Mouse (Mus musculus): ENCODE results near the gene Cdon.

Cdon gene

GRCm38 (mm10) chr9:35435565-35435964 lies 14.6 kb downstream of the Cdon start:
- no peak for DNase-seq (ENCODE audit: extremely low spot score, low spot score)

- DNase-seq (ENCODE audit: extremely low spot score, low spot score), result no peak
Measured at GRCm38 (mm10) chr9:35438286-35439061, 17.5 kb downstream of the Cdon start.

- DNase-seq (ENCODE audit: extremely low spot score, low spot score), result no peak
Measured at GRCm38 (mm10) chr9:35439062-35439442, 18.1 kb downstream of the Cdon start.

GRCm38 (mm10) chr9:35439754-35440153 lies 18.8 kb downstream of the Cdon start:
- DNase-seq (ENCODE audit: extremely low spot score, low spot score), result no peak

- no peak for DNase-seq (ENCODE audit: extremely low spot score, low spot score)
Measured at GRCm38 (mm10) chr9:35442476-35442875, 21.5 kb downstream of the Cdon start.

- DNase-seq (ENCODE audit: extremely low spot score, low spot score), result no peak
Measured at GRCm38 (mm10) chr9:35443618-35444511, 22.9 kb downstream of the Cdon start.

- DNase-seq (ENCODE audit: extremely low spot score, low spot score), result no peak
Measured at GRCm38 (mm10) chr9:35444512-35444886, 23.6 kb downstream of the Cdon start.

GRCm38 (mm10) chr9:35446916-35447315 lies 26.0 kb downstream of the Cdon start:
- no peak for DNase-seq (ENCODE audit: extremely low spot score, low spot score)

- no peak for DNase-seq (ENCODE audit: extremely low spot score, low spot score)
Measured at GRCm38 (mm10) chr9:35453311-35453710, 32.4 kb downstream of the Cdon start.

- DNase-seq (ENCODE audit: extremely low spot score, low spot score), result no peak
Measured at GRCm38 (mm10) chr9:35459594-35459993, 38.7 kb downstream of the Cdon start.

GRCm38 (mm10) chr9:35467264-35467817 lies 46.4 kb downstream of the Cdon start:
- no peak for DNase-seq (ENCODE audit: extremely low spot score, low spot score)

GRCm38 (mm10) chr9:35468913-35469312 lies 48.0 kb downstream of the Cdon start:
- no peak for DNase-seq (ENCODE audit: extremely low spot score, low spot score)

GRCm38 (mm10) chr9:35474104-35474724 lies 53.3 kb downstream of the Cdon start:
- DNase-seq (ENCODE audit: extremely low spot score, low spot score), result no peak

GRCm38 (mm10) chr9:35475394-35475793 lies 54.5 kb downstream of the Cdon start:
- no peak for DNase-seq (ENCODE audit: extremely low spot score, low spot score)

GRCm38 (mm10) chr9:35479456-35479855 lies 58.5 kb downstream of the Cdon start:
- DNase-seq (ENCODE audit: extremely low spot score, low spot score), result no peak

- DNase-seq (ENCODE audit: extremely low spot score, low spot score), result no peak
Measured at GRCm38 (mm10) chr9:35482014-35482898, 61.3 kb downstream of the Cdon start.

GRCm38 (mm10) chr9:35483949-35484348 lies 63.0 kb downstream of the Cdon start:
- no peak for DNase-seq (ENCODE audit: extremely low spot score, low spot score)

GRCm38 (mm10) chr9:35486616-35487015 lies 65.7 kb downstream of the Cdon start:
- no peak for DNase-seq (ENCODE audit: extremely low spot score, low spot score)

- no peak for DNase-seq (ENCODE audit: extremely low spot score, low spot score)
Measured at GRCm38 (mm10) chr9:35488496-35488895, 67.6 kb downstream of the Cdon start.

- DNase-seq (ENCODE audit: extremely low spot score, low spot score), result no peak
Measured at GRCm38 (mm10) chr9:35491109-35491866, 70.4 kb downstream of the Cdon start.
